Mouse (Mus musculus): Measurements from ENCODE around the gene Gm37240. TPM values are rescaled to one million over a fixed set of nuclear protein-coding genes. Genes with fewer than 3 reads are reported as not detected.

Gene Gm37240
- total RNA-seq, 2 experiments from 2014 or later: 2.6 to 3.2 TPM

- DNase-seq (ENCODE audit: extremely low spot score in 1 of 2, low spot score in 2 of 2): no peak
- intact Hi-C loops (cut with DNase I): no loop called here
Observed at GRCm38 (mm10) chr3:85214926-85215325, 672.4 kb downstream of the Gm37240 start.

GRCm38 (mm10) chr3:85212751-85213350, 674.5 kb downstream of the Gm37240 start:
- no peak for DNase-seq (ENCODE audit: extremely low spot score in 1 of 2, low spot score in 2 of 2)
- intact Hi-C loops (cut with DNase I): no loop called here

- DNase-seq (ENCODE audit: extremely low spot score in 1 of 2, low spot score in 2 of 2): no peak
- intact Hi-C loops (cut with DNase I): no loop called here
Observed at GRCm38 (mm10) chr3:85209887-85210844, 677.2 kb downstream of the Gm37240 start.

- intact Hi-C loops (cut with DNase I): no loop called here
- DNase-seq (ENCODE audit: extremely low spot score in 1 of 2, low spot score in 2 of 2): no peak
Observed at GRCm38 (mm10) chr3:85206475-85206874, 680.8 kb downstream of the Gm37240 start.

- DNase-seq (ENCODE audit: extremely low spot score in 1 of 2, low spot score in 2 of 2): no peak
- intact Hi-C loops (cut with DNase I): no loop called here
Observed at GRCm38 (mm10) chr3:85205911-85206310, 681.4 kb downstream of the Gm37240 start.

- intact Hi-C loops (cut with DNase I): no loop called here
- no peak for DNase-seq (ENCODE audit: extremely low spot score in 1 of 2, low spot score in 2 of 2)
Observed at GRCm38 (mm10) chr3:85203659-85204058, 683.7 kb downstream of the Gm37240 start.

- intact Hi-C loops (cut with DNase I): no loop called here
Observed at GRCm38 (mm10) chr3:85202726-85203125, 684.6 kb downstream of the Gm37240 start.

GRCm38 (mm10) chr3:85201785-85202184, 685.5 kb downstream of the Gm37240 start:
- DNase-seq (ENCODE audit: extremely low spot score in 1 of 2, low spot score in 2 of 2): no peak
- intact Hi-C loops (cut with DNase I): no loop called here

More at GRCm38 (mm10) chr3:85202726-85203125, 684.6 kb downstream of the Gm37240 start:
- no peak for DNase-seq (ENCODE audit: extremely low spot score in 1 of 2, low spot score in 2 of 2)

- DNase-seq (ENCODE audit: extremely low spot score in 1 of 2, low spot score in 2 of 2): no peak
- intact Hi-C loops (cut with DNase I): no loop called here
Observed at GRCm38 (mm10) chr3:85198496-85198895, 688.8 kb downstream of the Gm37240 start.

GRCm38 (mm10) chr3:85197148-85197547, 690.2 kb downstream of the Gm37240 start:
- intact Hi-C loops (cut with DNase I): no loop called here
- DNase-seq (ENCODE audit: extremely low spot score in 1 of 2, low spot score in 2 of 2): no peak

GRCm38 (mm10) chr3:85196591-85196990, 690.7 kb downstream of the Gm37240 start:
- DNase-seq (ENCODE audit: extremely low spot score in 1 of 2, low spot score in 2 of 2): no peak
- intact Hi-C loops (cut with DNase I): no loop called here

- intact Hi-C loops (cut with DNase I): no loop called here
- DNase-seq (ENCODE audit: extremely low spot score in 1 of 2, low spot score in 2 of 2): no peak
Observed at GRCm38 (mm10) chr3:85195068-85195481, 692.2 kb downstream of the Gm37240 start.

- DNase-seq (ENCODE audit: extremely low spot score in 1 of 2, low spot score in 2 of 2): no peak
Observed at GRCm38 (mm10) chr3:85189791-85190190, 697.5 kb downstream of the Gm37240 start.

GRCm38 (mm10) chr3:85188364-85188763, 699.0 kb downstream of the Gm37240 start:
- no peak for DNase-seq (ENCODE audit: extremely low spot score in 1 of 2, low spot score in 2 of 2)
- intact Hi-C loops (cut with DNase I): no loop called here

More at GRCm38 (mm10) chr3:85189791-85190190, 697.5 kb downstream of the Gm37240 start:
- intact Hi-C loops (cut with DNase I): no loop called here

- intact Hi-C loops (cut with DNase I): no loop called here
Observed at GRCm38 (mm10) chr3:85186661-85187076, 700.6 kb downstream of the Gm37240 start.

GRCm38 (mm10) chr3:85185827-85186226, 701.5 kb downstream of the Gm37240 start:
- intact Hi-C loops (cut with DNase I): no loop called here
- DNase-seq (ENCODE audit: extremely low spot score in 1 of 2, low spot score in 2 of 2): no peak

More at GRCm38 (mm10) chr3:85186661-85187076, 700.6 kb downstream of the Gm37240 start:
- peak; percentile 29 to 69 for DNase-seq (ENCODE audit: extremely low spot score in 1 of 2, low spot score in 2 of 2)

GRCm38 (mm10) chr3:85184916-85185315, 702.4 kb downstream of the Gm37240 start:
- DNase-seq (ENCODE audit: extremely low spot score in 1 of 2, low spot score in 2 of 2): no peak
- intact Hi-C loops (cut with DNase I): no loop called here

GRCm38 (mm10) chr3:85184151-85184550, 703.2 kb downstream of the Gm37240 start:
- DNase-seq (ENCODE audit: extremely low spot score in 1 of 2, low spot score in 2 of 2): no peak

GRCm38 (mm10) chr3:85176736-85177135, 710.6 kb downstream of the Gm37240 start:
- intact Hi-C loops (cut with DNase I): no loop called here

More at GRCm38 (mm10) chr3:85184151-85184550, 703.2 kb downstream of the Gm37240 start:
- intact Hi-C loops (cut with DNase I): no loop called here

More at GRCm38 (mm10) chr3:85176736-85177135, 710.6 kb downstream of the Gm37240 start:
- no peak for DNase-seq (ENCODE audit: extremely low spot score in 1 of 2, low spot score in 2 of 2)
